Mouse (Mus musculus) adrenal gland, postnatal 25 days (tissue): Measurements from ENCODE around the gene BC028528. TPM values are rescaled to one million over a fixed set of nuclear protein-coding genes. Genes with fewer than 3 reads are reported as not detected.
A peak's percentile ranks its signal among the peaks of the same experiment; 100 is the strongest.
"Not testable (repeated sequence)": the region's sequence is repeated elsewhere in the genome, so short reads cannot be mapped to it uniquely, and the experiment has no call there.

ENCODE experiments used
- DNase-seq: peaks from one replicate; pipeline ENCODE4 v3.0.0; 2021; ENCODE audit warnings: mixed read lengths
- total RNA-seq: library from RNA; stranded (reverse); gene quantifications from 2 replicates; pipeline ENCODE4 v1.2.3, GENCODE M21; 2021

Gene BC028528
- total RNA-seq, 1 experiment from 2014 or later, result 10.3 TPM

GRCm38 (mm10) chr3:95905146-95905939 is 13.5 kb upstream of the BC028528 start:
- DNase-seq, result no peak

DNA sequence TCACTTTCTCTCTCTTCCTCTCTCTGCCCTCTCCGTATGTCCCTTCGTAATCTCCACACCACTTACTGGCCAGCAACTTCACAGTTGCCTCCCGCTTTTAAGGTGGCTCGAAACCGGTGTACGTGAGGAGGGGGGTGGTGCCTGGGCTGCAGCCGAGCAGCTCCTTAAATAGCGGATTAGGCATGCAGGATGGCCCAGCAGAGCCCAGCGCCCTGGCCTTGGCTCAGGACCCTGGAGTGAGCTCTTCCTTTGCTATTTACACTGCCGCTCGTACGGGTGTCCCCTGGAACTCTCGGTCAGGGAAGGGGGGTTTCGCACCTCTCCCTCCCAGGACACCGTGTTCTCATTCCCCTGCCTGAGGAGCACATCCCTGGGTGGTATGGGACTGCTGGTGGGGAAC is 12.8 kb upstream of the BC028528 start, which contains the start of gene Car14:
Car14 (minus strand) TSS at position 124 of the 400 bp plus-strand sequence.
- no peak for DNase-seq

GRCm38 (mm10) chr3:95903753-95904502 is 12.1 kb upstream of the BC028528 start:
- DNase-seq, result no peak

- no peak for DNase-seq
Measured at GRCm38 (mm10) chr3:95902643-95903042, 10.8 kb upstream of the BC028528 start.

DNA sequence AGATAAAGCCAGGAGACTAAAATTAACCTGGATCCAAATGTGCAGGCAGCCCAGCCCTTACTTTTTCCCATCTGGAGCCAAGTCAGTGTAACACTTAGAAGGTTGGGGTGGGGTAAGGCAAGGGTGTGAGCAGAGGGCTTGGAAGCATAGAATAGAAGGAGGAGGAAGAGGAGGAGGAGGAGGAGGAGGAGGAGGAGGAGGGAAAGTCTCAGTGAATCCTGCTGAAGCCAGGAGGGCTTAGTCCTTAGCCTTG is 10.5 kb upstream of the BC028528 start:
- no peak for DNase-seq

DNA sequence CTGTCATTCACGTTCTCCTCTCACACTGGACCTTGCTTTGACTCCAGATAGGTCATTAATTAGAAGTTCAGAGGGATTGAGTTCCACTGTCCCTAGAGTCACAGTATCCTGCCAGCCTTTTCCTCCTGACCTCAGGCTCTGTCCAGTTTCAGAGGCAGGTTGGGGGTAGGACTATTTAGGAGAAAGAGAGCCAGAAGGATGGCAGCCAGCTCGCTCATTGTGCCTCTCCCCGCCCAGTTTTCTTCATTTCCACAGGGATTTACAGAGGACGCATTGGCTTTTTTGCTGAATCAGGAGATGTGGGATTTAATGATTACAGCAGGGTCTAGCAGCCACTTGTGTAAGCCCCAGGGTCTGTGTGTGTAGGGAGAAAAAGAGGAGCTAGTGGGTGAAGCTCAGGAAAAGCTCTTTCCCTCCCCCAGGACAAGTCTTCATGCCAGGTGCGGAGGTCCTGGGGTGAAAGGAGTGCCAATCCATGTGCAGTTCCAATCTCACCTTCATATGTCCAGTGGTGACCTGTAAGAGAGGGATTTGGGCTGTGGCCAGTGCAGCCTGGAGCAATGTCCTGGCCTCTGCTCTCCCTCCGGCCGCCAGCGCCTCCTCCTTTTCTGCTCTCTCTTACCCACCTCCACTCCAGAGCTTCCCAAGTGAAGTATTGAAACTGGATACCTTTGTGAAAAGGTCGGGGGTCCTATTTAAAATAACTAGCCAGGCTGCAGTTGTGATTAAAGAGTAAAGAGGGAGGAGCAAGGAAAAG is 10.0 kb upstream of the BC028528 start:
- DNase-seq, result no peak

DNA sequence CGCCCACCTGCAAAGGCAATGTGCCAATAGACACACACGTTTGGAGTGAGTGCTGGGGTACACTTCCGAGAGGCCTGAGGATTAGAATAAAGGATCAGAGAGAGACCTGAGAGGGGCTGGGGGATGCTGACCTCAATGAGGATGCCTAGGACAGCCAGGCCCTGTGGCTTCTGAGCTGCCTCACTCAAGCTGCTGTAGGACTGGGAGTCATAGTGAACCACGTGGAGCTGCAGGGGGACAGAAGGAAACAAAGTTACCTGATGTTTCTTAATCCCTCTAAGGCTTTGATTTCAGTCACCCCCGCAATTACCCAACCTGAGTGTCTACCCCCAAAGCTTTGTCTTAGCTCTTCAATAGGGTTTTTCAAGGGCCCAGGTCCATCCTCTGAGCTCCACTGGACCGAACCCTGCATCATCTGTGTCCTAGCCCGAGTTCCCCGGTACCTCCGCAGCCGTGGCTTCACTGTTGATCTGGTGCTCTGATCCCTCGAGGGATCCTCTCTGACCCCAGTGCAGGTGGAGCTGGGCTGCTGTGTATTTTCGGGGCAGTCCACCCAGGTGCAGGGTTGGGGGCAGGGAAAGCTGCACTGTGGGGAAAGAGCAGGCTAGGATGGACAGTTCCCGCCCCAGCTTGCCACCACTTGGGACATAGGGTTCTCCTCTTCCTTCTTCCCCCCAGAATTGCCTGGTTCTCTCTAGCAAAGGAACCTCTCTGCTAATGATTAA is 8.2 kb upstream of the BC028528 start:
- no peak for DNase-seq

- DNase-seq, result not testable (repeated sequence)
Measured at GRCm38 (mm10) chr3:95895501-95895900, 3.7 kb upstream of the BC028528 start.

DNA sequence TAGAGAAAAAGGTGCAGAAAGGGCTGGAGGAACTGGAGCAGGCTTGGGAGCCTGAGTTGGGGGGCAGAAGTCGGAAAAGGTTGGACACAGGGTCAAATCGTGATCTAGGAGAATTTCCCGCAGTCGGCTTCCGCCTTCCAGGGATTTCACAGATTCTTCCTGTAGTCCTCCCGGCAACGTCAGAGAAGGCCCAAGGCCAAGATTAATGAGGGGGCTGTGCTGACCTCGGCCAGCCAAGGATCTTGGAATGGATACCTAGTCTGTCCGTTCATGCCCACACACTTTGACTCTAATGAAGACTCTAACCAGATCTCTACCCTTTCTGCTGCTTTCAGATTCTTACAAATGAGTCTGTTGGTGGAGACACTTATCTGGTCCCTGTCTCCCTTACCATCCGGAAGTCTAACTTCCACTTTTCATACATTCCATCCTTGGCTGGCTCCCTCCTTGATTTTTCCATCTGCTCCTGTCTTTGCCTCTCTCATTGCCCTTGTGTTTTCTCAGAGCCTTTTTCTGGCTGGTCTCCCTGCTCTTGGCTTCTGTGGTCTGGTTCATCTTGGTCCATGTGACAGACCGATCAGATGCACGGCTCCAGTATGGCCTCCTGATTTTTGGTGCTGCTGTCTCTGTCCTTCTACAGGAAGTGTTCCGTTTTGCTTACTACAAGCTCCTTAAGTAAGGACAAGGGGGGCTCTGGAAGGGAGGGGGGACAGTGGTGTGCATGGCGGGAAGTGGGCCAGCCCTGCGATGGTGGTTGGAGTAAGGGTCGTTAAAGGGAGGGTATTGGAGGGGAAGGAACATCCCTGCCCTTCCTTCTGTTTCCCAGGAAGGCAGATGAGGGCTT is 2.7 kb upstream of the BC028528 start:
- peak; percentile 60 for DNase-seq

- DNase-seq, result peak; percentile 94
Measured at GRCm38 (mm10) chr3:95893606-95894316, 2.0 kb upstream of the BC028528 start, which contains the start of gene Aph1a. Gene Aph1a, plus strand, starts transcription at chr3:95893969.

DNA sequence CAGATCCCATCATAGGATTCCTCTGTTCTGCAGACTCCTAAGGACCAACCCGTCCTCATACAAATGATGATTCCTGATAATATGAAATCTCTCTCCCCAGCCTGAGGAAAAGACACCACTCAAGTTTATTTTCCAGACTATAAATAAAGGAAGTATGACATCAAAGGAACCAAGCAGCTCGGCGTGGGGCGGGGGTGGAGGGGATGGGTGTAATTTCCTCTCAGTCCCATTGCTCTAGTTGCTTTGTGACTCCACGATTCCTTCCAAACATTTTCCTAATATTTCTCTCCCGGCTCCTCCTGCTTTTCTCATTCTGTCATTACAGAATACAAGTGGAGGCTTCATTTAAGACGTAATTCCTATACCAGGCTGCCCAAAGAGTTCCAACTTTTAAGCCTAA is 1.3 kb upstream of the BC028528 start:
- no peak for DNase-seq

DNA sequence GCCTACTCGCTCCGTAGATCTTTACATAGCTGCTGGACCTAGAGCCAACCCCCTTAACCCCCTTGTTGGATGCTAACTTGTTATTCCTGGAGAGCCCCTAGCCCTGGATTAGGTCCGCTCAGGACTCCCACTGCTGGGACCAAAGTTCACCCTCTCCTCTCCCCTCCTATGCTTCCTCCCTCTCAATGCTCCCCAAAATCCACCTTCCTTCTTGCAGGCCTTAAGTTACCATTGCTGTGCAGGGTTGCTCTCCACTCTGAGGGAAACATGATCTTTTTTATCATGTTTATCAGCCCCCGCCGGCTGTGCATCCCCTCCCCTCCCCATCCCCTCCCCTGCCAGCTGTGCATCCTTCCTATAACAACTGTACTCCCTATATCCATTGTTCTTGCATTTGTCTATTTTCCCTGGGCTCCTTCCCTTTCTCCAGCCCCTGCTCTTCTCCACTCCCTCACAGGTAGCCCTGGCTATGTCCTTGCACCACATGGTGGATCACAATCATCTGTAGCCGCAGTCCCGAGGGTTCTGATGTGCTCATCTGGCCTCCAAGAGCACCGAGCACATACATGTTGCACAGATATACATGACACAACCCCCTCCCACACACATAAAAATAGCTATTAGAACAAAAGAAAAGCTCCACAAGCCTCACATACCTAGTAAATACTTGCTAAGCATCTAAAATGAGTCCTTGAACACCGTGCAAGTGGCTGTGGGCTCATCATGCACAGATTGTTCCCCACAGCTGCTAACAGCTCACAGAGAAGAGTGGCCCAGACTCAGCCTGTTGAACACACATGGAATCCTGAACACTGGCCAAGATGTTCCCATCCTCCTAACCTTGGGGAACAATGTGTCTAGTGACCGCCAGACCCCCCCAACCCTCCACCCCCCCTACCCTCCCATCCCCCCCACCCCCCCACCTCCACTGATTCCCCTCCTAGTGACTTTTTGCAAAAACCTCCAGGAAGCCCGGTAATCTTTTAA is 554 bp upstream of the BC028528 start:
- DNase-seq, result no peak

GRCm38 (mm10) chr3:95889664-95890063 is 2.1 kb downstream of the BC028528 start:
- DNase-seq, result no peak

DNA sequence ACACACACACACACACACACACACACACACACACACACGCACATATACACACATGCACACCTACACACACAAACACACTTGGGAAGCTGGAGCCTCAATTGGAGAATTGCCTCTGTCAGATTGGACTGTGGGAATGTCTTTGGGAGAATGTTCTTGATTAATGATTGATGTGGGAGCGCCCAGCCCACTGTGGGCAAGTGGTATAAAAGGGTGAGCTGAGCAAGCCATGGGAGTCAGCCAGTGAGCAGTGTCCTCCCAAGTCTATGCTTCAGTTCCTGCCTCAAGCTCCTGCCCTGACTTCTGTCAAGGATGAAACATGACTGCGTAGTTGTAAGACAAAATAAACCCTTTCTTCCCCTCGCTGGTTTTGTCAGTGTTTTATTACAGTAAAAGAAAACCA is 4.2 kb downstream of the BC028528 start:
- no peak for DNase-seq

DNA sequence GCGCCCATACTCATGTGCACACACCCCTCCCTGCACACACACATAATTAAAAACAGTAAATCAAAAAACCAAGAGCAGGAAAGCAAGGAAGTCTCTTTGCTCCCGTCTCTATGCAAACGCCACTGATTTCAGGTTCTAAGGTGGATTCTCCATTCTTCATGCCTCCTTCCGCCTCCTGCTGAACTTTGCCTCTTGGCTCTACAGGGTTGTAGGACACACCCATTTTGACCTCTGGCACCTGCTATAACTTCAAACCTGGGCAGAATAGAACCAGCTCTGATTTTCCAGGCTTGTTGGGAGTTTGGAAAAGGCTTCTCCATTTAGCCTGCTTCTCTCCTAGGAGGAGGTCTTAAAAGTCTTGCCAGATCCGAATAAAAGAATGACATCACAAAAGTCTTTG is 7.4 kb downstream of the BC028528 start:
- no peak for DNase-seq

DNA sequence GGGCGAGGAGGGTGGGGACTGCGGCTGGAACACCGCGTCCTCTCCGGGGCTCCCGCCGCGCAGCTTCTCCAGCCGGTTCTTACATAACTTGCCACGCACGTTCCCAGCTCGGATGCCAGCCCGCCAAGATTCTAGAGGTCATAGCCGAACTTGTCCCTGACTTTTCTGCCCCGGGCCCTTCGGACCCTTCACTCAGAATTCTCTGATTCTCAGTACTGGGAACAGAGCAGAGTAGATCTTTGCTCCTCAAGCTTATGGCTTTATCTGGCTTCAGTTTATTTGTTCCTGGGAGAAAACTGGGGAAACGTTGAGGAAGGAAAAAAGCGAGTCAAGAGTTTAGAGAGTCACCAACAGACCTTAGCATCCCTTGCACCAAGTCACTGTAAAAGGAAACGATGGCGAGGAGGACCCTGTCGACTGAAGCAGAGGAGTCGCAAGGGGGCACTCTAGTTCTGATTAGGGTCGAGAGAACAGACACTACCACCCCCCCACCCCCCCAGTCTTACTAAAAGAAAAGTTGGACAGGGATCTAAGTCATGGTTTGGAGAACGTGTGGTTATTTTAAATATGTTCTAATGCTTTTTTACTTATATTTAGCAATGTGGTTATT is 8.9 kb downstream of the BC028528 start:
- DNase-seq, result peak; percentile 67

DNA sequence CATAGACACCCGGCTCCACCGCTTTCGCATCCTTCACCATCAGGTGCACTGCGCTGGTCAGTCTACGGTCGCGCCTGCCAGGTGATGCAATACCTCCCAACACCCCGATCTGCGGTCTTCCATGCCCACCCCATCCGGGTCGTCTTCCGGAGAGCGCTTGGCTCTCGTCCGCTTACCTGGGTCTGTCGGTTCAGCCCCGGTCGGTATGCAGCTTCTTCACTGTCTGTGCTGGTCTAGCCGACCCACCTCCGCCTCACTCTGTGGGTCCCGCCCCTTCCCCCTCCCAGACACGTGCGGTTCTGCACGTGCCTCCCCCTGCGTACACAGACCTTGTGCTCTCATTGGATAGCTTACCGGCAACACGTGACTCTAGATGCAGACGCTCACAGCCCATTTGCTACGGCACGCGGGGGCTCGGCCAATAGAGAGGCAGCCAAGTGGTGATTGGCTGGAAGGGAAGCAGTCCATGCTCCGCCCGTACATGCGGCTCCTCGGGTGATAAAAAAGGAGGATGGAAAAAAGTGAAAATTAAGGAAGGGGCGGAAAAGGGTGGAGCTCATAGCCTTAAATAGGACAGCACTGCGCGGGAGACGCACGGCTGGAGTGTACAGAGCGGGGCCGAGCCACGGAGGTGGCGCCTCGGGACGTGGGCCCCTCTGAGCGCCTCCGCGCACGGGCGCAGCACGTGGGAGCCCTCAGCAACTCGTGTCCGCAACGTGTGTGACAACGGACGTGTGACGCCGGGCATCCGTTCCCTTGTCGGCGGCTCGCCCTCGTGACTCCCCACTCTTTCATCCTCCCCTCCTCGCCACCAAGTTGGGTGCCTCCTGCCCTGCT is 9.6 kb downstream of the BC028528 start, which contains the start of gene Ciart:
Ciart (minus strand) TSS at position 273 of the 837 bp plus-strand sequence.
- peak; percentile 92 for DNase-seq

DNA sequence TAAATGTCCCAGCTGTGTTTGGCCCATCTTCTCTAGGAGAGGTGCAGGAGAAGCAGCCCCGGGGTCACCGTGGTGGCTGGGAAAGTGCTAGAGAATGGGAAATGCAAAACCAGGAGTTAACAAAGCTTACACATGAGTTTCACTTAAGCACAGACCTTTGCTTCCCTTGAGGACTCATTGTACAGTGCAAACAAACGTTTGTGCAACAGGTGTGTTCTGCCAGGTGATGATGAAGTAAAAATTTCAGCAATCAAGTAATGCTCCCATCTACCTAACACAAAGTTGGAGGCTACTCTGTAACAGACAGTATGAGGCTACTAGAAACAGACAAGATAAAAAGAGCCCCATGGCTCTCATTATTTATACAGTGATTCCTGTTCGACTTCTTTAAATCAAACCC is 12.7 kb downstream of the BC028528 start:
- no peak for DNase-seq
